Mouse (Mus musculus) gastrocnemius, postnatal 4 days (tissue): Measurements from ENCODE around the gene Tpm3. TPM values are rescaled to one million over a fixed set of nuclear protein-coding genes. Genes with fewer than 3 reads are reported as not detected.

Source experiments
- DNase-seq, 2 experiments: peaks; one replicate each; pipeline ENCODE4 v3.0.0; 2021 to 2022; ENCODE audit warnings: low spot score in 2 of 2, mixed read lengths in 2 of 2
- microRNA-seq: library from miRNA; unstranded; fragments of <30 nt; microRNA quantifications from one replicate; pipeline ENCODE4 v1.2.0, GENCODE M21; 2021
- total RNA-seq, 2 experiments: library from RNA; stranded (reverse); gene quantifications; 2 replicates each; pipeline ENCODE4 v1.2.3; 2021

Tpm3 gene
- total RNA-seq, 2 experiments from 2014 or later: 420 to 508 TPM

DNA sequence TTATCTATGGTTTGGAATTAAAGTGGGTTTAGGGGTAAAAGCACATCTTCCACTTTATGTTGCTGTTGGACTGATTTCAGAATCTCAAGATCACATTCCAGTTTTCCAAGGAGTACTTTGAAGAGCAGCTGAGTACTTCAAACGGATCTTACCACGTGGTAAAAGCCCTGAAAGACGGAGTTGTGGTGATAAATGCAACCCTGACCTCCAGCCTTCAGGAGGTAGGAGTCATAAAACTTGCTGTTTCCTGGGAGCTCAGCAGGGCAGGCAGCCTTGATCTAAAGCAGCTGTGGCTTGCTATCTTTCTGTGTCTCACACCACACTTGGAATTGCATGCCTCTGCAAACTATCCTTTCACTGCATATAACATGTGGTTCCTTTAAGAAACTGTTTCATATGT is 62.0 kb downstream of the Tpm3 start:
- DNase-seq: no peak

DNA sequence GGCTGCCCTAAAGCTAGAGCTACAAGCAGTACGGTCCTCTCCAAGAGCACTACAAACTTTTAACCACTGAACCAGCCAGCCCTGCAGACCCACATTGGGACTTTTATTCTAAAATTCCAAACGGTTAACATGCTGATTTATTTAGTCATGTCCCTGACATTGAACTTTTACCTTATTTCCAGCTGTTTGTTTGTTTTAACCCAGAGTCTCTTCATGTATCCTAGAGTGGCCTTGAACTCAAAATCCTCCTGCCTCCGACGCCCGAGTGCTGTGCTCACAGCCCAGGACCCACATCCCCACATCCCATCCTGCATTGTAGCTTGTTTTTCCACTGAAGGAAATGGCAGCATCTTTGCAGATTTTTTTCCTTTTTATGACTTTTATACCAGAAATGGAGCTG is 62.5 kb downstream of the Tpm3 start:
- DNase-seq: no peak

DNA sequence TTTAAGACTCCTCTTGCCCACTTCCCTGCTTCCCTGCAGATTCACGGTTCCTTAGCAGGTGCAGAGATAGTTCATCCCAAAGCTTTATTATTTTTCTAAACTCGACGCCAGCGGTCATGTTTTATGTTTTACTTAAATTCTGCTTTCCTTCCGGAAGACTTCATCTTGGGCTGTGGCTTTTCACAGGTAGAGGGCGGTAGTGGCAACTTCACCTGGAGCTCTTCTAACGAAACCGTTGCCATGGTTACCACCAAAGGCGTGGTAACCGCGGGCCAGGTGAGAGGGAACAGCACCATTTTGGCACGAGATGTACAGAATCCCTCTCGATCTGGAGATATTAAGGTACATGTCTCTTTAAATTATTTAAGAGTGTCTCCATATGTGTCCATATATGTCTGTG is 64.2 kb downstream of the Tpm3 start:
- DNase-seq: no peak

DNA sequence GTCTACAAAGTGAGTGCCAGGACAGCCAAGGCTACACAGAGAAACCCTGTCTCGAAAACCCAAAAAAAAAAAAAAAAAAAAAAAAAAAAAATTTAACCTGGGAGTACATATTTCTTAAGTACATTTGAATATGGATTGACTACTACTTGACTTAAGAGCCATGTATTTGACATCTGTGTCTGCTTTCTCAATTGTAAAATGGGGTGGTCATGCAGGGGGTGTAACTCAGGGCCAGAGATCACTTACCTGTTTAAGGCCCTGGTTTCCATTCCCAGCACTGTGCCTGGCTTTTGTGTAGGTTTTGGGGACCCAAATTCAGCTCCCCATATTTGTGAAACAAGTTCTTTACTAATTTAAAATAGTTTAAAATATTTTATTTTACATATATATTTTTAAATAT is 65.2 kb downstream of the Tpm3 start:
- DNase-seq: no peak

DNA sequence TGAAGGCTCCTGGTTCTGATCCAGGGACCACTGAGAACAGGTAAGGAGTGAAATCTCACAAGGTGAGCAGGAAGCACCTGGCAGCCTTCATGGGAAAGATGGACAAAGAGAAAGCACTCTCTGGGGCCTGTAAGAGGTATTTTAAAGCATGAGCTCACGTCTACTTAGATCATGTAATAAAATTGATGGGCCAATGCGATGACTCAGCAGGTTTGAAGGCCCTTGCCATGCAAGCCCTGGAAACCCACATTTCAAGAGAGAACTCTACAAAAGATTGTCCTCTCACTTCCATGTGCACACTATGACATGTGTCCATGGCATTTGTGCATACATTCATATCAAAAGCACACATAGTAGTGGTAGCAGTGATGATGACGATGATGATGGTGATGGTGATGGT is 67.5 kb downstream of the Tpm3 start:
- DNase-seq: no peak

DNA sequence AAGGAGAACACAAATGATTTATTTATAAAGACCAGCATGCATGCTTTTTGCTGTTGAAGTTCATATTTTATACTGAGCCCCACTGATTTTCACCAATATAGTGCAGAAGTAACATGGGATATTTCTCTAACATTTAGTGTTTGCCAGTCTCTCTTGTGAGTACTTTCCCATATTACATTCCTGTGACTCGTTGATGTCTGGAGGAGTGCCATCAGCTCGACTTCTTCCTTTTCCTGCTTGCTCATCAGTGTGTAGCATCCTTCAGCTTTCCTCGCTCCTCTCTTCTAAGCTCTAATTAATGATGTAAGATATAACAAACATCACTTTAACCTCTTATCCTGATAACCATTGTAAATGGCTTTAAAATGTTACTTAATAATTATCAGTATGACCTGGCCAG is 73.0 kb downstream of the Tpm3 start:
- no peak for DNase-seq

DNA sequence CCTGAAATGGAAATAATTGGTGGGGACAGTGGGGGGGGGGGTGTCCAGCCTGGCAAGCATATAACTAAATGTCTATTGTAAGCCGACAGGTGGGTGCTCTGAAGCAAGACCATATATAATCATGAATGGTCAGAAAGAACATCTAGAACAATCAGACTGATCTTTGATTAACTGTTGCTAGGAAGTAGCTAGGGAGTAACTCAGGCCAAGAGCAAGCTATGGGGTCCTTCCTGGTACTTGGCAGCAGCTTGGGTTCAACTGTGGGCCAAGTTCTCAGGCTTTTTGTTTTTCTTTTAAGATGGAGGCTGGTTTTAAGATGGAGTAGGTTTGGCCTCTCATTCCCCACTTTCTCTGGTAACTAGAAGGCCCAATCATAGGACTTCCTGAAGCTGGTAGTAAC is 74.2 kb downstream of the Tpm3 start:
- no peak for DNase-seq

Small RNA genes within 50 kb of the gene (microRNA-seq; reads per million reads assigned to microRNA genes)
- 19.9 reads per million, percentile 34 among the genes with 10 or more reads in this experiment for gene Mir190b

Other genes starting within 250 kb of the Tpm3 start
- gene She, start 241.3 kb upstream of the Tpm3 start, total RNA-seq: 10 to 100 TPM; 10.3 to 11.1 TPM
- gene Il6ra, start 159.5 kb upstream of the Tpm3 start, total RNA-seq: 1 to 10 TPM; 3.8 to 4.2 TPM
- 10 to 100 TPM; 64.6 to 67.7 TPM for gene Atp8b2, start 109.1 kb upstream of the Tpm3 start, total RNA-seq
- gene Hax1, start 73.9 kb upstream of the Tpm3 start, total RNA-seq: 10 to 100 TPM; 57.0 to 57.6 TPM
- 10 to 100 TPM; 53.4 to 54.4 TPM for gene 4933434E20Rik, start 21.0 kb upstream of the Tpm3 start, total RNA-seq
- gene Ubap2l, start 20.0 kb upstream of the Tpm3 start, total RNA-seq: 100 to 1,000 TPM; 170 to 182 TPM
- under 1 TPM; 0.13 to 0.17 TPM for gene Nup210l, start 31.5 kb downstream of the Tpm3 start, total RNA-seq
- 1,000 to 10,000 TPM; 1,726 to 1,789 TPM for gene Rps27, start 141.0 kb downstream of the Tpm3 start, total RNA-seq
- gene Rab13, start 141.0 kb downstream of the Tpm3 start, total RNA-seq: 10 to 100 TPM; 26.8 to 29.3 TPM
- gene Jtb, start 158.9 kb downstream of the Tpm3 start, total RNA-seq: 10 to 100 TPM; 48.9 to 53.8 TPM
- under 1 TPM; 0.18 to 0.25 TPM for gene Creb3l4, start 170.9 kb downstream of the Tpm3 start, total RNA-seq
- 10 to 100 TPM; 81.1 to 84.6 TPM for gene Slc39a1, start 175.5 kb downstream of the Tpm3 start, total RNA-seq
- gene Crtc2, start 181.5 kb downstream of the Tpm3 start, total RNA-seq: 10 to 100 TPM; 20.9 to 24.1 TPM
- gene Dennd4b, start 192.5 kb downstream of the Tpm3 start, total RNA-seq: 10 to 100 TPM; 26.1 to 27.2 TPM
- 10 to 100 TPM; 63.6 to 67.4 TPM for gene Gatad2b, start 220.5 kb downstream of the Tpm3 start, total RNA-seq